Mouse (Mus musculus) lung, embryonic 14.5 days (tissue): ENCODE data around the gene Plin4. TPM values are rescaled to one million over a fixed set of nuclear protein-coding genes. Genes with fewer than 3 reads are reported as not detected.
A peak's percentile ranks its signal among the peaks of the same experiment; 100 is the strongest.

Source experiments
- ATAC-seq: fragments of 200-750 bp; cut with Nextera tagmentation; 2 replicates; pipeline ENCODE4 v1.8.0; 2017; ENCODE audit warnings: mild to moderate bottlenecking, moderate TSS enrichment, moderate library complexity; ENCODE audit not compliant: insufficient read depth
- DNase-seq: peaks from one replicate; pipeline ENCODE4 v3.0.0-alpha.2; 2015
- H3K27ac ChIP-seq: fragments of 300-500 bp; sonication (generic); 2 replicates; pipeline ENCODE4 v1.5.1; 2014; ENCODE audit warnings: low read depth, mild to moderate bottlenecking, moderate library complexity
- H3K27me3 ChIP-seq: fragments of 300-500 bp; sonication (generic); 2 replicates; pipeline ENCODE4 v1.6.1; 2014; ENCODE audit warnings: low read length, control low read depth; ENCODE audit not compliant: insufficient read depth
- H3K36me3 ChIP-seq: fragments of 300-500 bp; sonication (generic); 2 replicates; pipeline ENCODE4 v1.6.1; 2014; ENCODE audit warnings: control low read depth; ENCODE audit not compliant: insufficient read depth
- H3K4me1 ChIP-seq: fragments of 300-500 bp; sonication (generic); 2 replicates; pipeline ENCODE4 v1.6.1; 2014; ENCODE audit warnings: antibody characterized with exemption, control low read depth; ENCODE audit not compliant: insufficient read depth
- H3K4me2 ChIP-seq: fragments of 300-500 bp; sonication (generic); 2 replicates; pipeline ENCODE4 v1.6.1; 2014; ENCODE audit warnings: mild to moderate bottlenecking
- H3K4me3 ChIP-seq: fragments of 300-500 bp; sonication (generic); 2 replicates; pipeline ENCODE4 v1.5.1; 2014; ENCODE audit warnings: low read depth, low read length
- H3K9ac ChIP-seq: fragments of 300-500 bp; sonication (generic); 2 replicates; pipeline ENCODE4 v1.6.1; 2014
- H3K9me3 ChIP-seq: fragments of 300-500 bp; sonication (generic); 2 replicates; pipeline ENCODE4 v1.6.1; 2016; ENCODE audit warnings: low read depth, low read length, control low read depth
- CTCF ChIP-seq: IDR thresholded peaks from 2 replicates; pipeline ENCODE4 v1.5.1; 2016; ENCODE audit warnings: antibody characterized with exemption, low read depth
- WGBS: fragments of 180-500 bp; shearing (Covaris S2); extraction: QIAGEN DNeasy Blood & Tissue Kit; methylation state at CpG from one replicate; pipeline ENCODE4 v1.1.7; 2014; 5-methylcytosine and 5-hydroxymethylcytosine counted together
- polyA plus RNA-seq: library from polyadenylated mRNA; unstranded; fragments of >200 nt; fragmentation: Nextera tagmentation; extraction: Ambion mirVana; gene quantifications from 2 replicates; pipeline ENCODE4 v1.2.1, GENCODE M21; 2014

The Plin4 gene
- polyA plus RNA-seq, 1 experiment from 2014 or later = 0.28 TPM

DNA sequence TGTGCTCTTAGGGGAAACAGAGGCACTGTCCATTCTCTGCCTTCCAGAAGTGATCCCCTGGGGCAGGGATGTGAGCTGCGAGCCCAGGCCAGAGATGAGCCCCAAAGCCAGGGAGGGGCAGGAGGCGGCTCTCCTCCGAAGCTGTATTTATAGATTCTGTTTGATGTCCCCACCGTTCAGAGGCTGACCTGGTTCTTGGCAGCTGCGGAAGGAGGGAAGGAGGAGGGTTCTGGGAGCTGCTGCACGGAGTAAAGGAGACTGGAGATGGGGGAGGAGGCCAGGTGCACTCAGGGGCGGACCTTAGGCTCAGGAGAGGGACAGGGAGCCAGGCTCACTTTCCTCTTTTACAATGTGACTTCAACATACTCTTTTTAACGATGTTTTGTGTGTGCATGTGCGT lies 36.5 kb upstream of the Plin4 start:
- no peak for TF ChIP-seq CTCF
- Histone ChIP-seq H3K36me3 (no peaks in the 10 kb centered on the region), H3K4me3 (no peak overlapping the region), H3K27ac (no peak overlapping the region), H3K9me3 (no peaks in the 10 kb centered on the region), H3K9ac (no peak overlapping the region), H3K4me2 (no peak overlapping the region), H3K4me1 (0 out of 2 replicates have a peak, but pooled peaks cover 5% of the 10 kb centered on the region), H3K27me3 (peaks cover 81% of the 10 kb centered on the region)
- ATAC-seq = no peak
- 16% methylated on average over 9 of the region's 9 CpGs for WGBS
- no peak for DNase-seq

DNA sequence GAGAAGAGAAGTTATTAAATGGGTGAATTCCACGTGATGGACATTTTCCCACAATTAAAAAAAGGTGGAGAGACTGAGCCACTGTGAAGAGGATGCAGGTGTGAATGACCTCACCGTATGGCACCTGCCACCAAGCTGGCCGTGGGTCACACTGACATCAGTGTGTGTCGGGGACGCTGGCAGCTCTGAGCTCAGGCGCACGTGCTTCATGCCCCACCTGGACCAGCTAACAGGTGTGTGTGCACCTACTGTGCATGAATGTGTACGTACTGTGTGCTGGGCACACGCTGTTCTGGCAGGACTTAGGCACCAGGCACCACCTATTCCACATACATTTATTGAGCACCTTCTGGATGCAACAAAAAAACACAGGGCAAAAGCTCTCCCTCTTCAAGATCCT lies 34.9 kb upstream of the Plin4 start:
- 56% methylated on average over 9 of the region's 9 CpGs for WGBS
- H3K4me1 ChIP-seq = 0 out of 2 replicates have a peak, but pooled peaks cover 5% of the 10 kb centered on the region
- no peak overlapping the region for H3K27ac ChIP-seq
- H3K27me3 ChIP-seq = peaks cover 88% of the 10 kb centered on the region
- DNase-seq (no peak), ATAC-seq (no peak)
- H3K36me3 ChIP-seq = no peaks in the 10 kb centered on the region
- H3K9ac ChIP-seq = no peak overlapping the region
- no peak overlapping the region for H3K4me3 ChIP-seq
- no peak overlapping the region for H3K4me2 ChIP-seq
- no peak for TF ChIP-seq CTCF
- H3K9me3 ChIP-seq = no peaks in the 10 kb centered on the region

GRCm38 (mm10) chr17:56141702-56142605 lies 32.4 kb upstream of the Plin4 start:
- ATAC-seq (peak; percentile 29; the same call in 1 of the 2 replicates), DNase-seq (peak; percentile 58)
- under 1% methylated on average over 44 of the region's 47 CpGs for WGBS
- Histone ChIP-seq H3K27ac (no peak overlapping the region), H3K4me3 (peak overlapping the region; percentile 29), H3K4me1 (no peaks in the 10 kb centered on the region), H3K9ac (peak overlapping the region; percentile 36; the same call in 1 of the 2 replicates), H3K36me3 (no peaks in the 10 kb centered on the region), H3K9me3 (no peaks in the 10 kb centered on the region), H3K27me3 (peaks cover 81% of the 10 kb centered on the region), H3K4me2 (peak overlapping the region; percentile 71)
- no peak for TF ChIP-seq CTCF

GRCm38 (mm10) chr17:56139858-56140595 lies 30.4 kb upstream of the Plin4 start, which contains the start of gene Sema6b:
TSS of gene Sema6b (minus strand) at chr17:56140343.
- peak within 1 kb of the TSS; percentile 100 for H3K4me2 ChIP-seq
- peak; percentile 24; the same call in 1 of the 2 replicates for TF ChIP-seq CTCF
- peaks cover 68% of the 10 kb centered on the region for H3K27me3 ChIP-seq
- ATAC-seq = peak; percentile 35
- DNase-seq = peak; percentile 83
- 1% methylated on average over 79 of the region's 79 CpGs for WGBS
- no peaks in the 10 kb centered on the region for H3K4me1 ChIP-seq
- H3K27ac ChIP-seq = no peak within 1 kb of the TSS
- H3K4me3 ChIP-seq = peak within 1 kb of the TSS; percentile 65
- H3K36me3 ChIP-seq = no peaks in the 10 kb centered on the region
- H3K9ac ChIP-seq = peak within 1 kb of the TSS; percentile 36
- H3K9me3 ChIP-seq = no peaks in the 10 kb centered on the region

GRCm38 (mm10) chr17:56139355-56139754 lies 29.8 kb upstream of the Plin4 start:
- WGBS = 6% methylated on average over 21 of the region's 21 CpGs
- Histone ChIP-seq H3K27ac (no peak overlapping the region), H3K9ac (peak overlapping the region; percentile 36; the same call in 1 of the 2 replicates), H3K4me1 (0 out of 2 replicates have a peak, but pooled peaks cover 2% of the 10 kb centered on the region), H3K36me3 (no peaks in the 10 kb centered on the region), H3K4me3 (peak overlapping the region; percentile 65), H3K9me3 (no peaks in the 10 kb centered on the region), H3K27me3 (peaks cover 63% of the 10 kb centered on the region), H3K4me2 (peak overlapping the region; percentile 100)
- TF ChIP-seq CTCF = no peak
- DNase-seq = no peak
- no peak; the same call in 1 of the 2 replicates for ATAC-seq

GRCm38 (mm10) chr17:56137839-56138613 lies 28.4 kb upstream of the Plin4 start:
- DNase-seq (no peak), ATAC-seq (no peak)
- Histone ChIP-seq H3K36me3 (no peaks in the 10 kb centered on the region), H3K4me1 (0 out of 2 replicates have a peak, but pooled peaks cover 6% of the 10 kb centered on the region), H3K4me2 (peak overlapping the region; percentile 40; the same call in 1 of the 2 replicates), H3K9ac (no peak overlapping the region), H3K9me3 (no peaks in the 10 kb centered on the region), H3K27me3 (peaks cover 51% of the 10 kb centered on the region), H3K27ac (no peak overlapping the region), H3K4me3 (no peak overlapping the region; the same call in 1 of the 2 replicates)
- no peak for TF ChIP-seq CTCF
- 18% methylated on average over 25 of the region's 25 CpGs for WGBS
